Mouse (Mus musculus): ENCODE measurements at regions not wholly inside any gene's neighbourhood (a gene's known extent, or its start where the extent isn't known, plus 50 kb on each side); places are given as distances from the start of the nearest gene placed in this dataset.

DNA sequence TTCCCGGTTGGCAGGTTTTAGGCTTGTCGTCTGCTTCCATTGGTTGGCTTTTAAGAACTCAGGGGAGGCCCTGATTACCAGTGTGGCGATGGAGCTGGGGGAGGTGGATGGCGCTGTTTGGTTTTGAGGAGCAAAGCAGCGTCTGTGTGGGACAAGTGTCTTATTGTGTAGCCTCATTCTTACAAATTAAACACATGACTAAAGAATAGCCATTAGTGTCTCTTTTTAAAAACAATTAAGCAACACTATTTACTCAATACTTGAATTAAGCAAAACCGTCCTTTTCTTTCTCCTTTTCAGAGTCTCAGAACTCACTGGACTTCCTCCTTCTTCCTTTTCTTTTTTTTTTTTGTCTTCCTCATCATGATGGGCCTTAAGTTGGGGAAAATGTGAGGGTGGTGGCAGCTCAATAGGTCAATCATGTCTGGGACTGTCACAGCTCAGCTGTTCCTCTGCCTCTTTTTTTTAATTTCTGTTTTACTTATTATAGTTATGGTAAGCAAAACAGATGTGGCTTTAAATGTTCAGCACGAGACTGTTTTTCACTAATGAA is 89.1 kb downstream of the Kcnrg start:
- no peak for DNase-seq (ENCODE audit: low spot score)

DNA sequence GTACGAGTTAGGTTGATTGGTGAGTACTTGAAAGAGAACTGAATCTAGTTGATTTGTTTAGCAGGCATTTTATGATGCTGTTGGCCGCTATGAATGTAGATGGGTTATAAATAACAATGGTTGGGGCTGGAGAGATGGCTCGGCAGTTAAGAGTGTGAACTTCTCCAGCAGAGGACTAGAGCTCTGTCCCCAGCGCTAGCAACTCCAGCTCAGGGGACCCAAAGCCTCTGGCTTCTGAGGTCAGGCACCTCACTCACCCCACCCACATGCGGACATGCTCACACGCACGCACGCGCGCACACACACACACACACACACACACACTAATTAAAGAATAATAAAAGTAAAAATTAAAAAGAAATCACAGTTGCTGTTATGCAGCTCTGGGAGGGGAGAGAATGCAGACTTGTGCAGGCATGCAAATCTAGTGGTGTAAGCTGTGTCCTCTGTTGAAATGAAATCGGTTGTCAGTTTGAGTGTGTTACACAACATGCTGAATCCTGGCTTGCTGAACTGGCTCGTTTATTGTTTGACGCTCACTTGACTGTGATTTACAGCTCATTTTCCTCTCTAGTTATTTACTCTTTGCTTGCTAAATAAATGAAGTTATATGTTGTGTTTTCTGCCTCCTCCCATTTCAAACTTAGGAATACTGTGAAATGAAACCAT is 89.8 kb downstream of the Kcnrg start:
- DNase-seq (ENCODE audit: low spot score): peak; percentile 64

DNA sequence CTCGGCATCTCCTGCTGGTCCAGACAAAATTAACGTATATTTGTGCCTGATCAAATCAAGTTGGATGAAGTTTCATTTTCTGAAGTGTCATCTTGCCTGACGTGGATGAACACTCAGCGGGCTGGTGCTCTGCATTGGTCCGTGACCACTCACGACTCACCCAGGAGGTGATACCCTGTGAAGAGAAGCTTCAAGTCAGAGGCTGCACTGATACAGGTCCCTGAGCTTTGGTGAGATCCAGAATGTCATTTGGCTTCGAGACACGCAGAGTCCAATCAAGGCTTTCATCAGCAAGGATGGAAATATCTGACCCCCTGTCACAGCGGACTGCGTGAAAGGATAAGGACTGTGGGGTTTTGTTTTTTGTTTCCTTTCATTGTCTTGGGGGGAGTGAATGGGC is 90.4 kb downstream of the Kcnrg start:
- DNase-seq (ENCODE audit: low spot score): no peak

DNA sequence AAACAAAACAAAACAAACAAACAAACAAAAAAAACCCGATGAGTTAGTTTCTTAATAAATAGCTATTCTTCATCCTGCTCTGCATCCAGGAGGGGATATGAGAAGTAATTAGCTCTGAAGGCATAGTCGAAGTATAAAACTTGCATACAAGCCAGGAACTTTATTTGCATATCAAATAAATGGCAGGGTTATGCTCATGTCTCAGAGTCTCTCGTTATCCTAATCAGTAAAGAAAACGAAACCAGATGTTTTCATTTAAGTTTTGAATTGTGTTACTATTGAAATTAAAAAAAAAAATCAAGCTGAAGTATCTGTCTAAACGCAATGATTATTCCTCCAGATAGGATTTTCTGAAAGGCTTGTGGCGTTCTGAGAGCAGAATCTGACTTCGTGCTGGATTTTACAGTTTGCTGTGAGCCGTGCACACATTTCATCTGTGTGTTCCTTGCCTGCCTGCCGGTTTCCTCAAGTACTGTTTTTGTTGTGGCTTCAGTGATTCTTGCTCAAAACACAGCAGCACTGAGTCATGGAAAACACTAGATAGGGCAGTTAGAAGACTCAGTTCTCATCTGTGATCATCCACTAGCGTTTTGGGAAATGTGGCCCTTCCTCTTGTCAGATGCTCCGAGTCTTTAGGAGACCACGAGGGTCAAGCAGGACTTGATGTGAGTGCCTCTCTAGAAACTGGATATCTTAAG is 91.2 kb downstream of the Kcnrg start:
- no peak for DNase-seq (ENCODE audit: low spot score)

DNA sequence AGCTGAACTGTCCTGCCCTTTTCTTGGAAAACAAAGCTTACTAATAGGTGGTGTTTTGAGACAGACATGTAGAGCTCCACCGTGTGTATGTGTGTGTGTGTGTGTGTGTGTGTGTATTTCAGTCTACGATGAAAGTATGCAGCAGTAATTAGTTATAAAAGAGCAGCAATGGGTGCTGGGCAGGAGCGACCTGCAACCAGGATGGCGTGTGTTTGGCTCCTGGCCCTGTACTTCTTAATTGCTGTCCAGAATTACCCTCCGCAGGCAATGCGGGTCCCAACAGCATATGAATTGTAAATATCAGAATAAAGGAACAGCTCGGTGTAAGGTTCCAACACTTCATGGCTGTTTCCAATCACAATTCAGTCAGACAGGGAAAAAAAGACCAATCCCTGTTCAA is 92.4 kb downstream of the Kcnrg start:
- DNase-seq (ENCODE audit: low spot score): no peak

DNA sequence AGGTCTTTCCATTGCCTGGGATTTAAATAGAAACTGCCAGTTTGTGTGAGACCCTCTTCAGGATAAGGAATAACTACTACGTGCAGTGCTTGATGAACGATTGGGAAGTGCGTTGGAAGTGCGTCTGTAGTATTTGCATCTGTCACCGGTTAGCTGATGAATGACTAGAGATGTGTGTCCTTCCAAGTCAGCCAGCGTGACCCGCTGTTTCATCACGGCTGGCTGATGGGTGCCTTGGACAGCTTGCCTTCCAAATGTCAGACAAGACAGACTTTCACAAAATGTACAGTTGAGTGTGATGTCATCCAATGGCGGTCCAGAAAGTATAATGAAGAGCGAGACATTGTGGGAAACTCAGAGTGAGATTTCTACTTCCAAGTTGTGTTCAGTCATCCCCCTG is 93.9 kb downstream of the Kcnrg start:
- DNase-seq (ENCODE audit: low spot score): no peak

DNA sequence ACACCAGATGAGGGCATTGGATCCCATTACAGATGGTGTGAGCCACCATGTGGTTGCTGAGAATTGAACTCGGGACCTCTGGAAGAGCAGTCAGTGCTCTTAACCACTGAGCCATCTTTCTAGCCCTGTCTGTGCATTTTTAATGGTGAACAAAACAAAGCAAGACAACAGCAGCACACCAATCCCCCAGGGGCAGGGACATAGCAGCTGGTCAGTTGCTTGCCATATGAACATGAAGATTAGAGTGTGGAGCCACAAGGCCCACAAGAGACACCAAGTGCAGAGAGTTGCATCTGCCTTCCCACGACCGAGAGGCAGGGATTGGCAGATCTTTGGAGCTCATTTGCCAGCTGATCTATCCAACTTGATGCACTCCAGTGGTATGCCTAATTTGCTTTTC is 96.7 kb downstream of the Kcnrg start:
- DNase-seq (ENCODE audit: low spot score): no peak

DNA sequence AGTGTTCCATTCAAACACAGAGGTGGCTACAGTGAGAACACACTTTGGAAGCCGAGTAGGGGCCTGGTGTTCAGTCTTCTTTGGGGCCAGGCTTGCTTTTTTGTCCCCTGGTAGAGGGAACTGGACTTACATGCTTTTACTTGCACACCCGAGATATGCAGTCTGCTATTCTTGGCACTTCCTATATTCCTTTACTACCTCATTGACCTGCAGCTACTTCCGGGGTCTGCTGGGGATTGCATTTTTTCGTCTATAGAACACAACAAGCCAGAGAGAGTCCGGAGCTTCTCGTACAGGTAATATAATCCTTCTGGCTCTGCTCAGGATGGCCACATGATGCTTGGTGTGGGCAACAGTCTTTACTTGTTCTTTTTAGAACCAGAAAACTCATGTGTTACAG is 99.7 kb downstream of the Kcnrg start:
- DNase-seq (ENCODE audit: low spot score): no peak

DNA sequence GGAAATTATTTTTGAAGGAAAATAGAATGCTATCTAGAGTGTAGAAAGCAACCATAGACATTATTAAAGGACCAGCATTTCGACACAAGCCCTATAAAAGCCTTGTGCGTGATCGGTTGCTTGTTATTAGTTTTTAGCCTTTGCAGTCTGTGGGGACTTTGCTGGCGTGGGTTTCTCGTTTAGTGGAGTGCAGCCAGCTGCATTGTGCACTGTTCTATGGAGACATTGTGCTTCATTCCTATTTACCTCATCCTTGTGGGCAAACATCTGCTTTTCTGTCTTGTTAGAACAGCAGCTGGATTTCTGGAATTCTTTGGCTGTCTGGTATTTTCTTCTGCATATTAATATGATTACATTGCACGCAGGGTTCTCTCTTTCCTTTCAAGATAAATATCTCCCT is 101.1 kb downstream of the Kcnrg start:
- no peak for DNase-seq (ENCODE audit: low spot score)

DNA sequence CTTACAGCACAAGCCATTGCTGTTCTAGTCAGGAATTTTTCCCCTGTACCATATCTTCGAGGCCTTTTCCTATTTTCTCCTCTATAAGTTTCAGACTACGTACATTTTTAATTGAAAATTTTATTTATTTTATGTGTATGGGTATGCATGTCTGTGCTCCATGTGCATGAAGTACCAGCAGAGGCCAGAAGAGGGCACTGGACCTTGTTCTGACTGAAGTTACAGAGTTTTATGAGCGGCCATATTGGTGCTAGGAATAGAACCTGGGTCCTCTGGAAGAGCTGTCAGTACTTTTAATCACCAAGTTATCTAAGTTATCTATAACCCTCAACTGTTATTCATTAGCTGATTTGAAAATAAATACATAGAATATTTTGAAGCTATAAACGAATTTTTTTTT is 108.5 kb downstream of the Kcnrg start:
- DNase-seq (ENCODE audit: low spot score): no peak

DNA sequence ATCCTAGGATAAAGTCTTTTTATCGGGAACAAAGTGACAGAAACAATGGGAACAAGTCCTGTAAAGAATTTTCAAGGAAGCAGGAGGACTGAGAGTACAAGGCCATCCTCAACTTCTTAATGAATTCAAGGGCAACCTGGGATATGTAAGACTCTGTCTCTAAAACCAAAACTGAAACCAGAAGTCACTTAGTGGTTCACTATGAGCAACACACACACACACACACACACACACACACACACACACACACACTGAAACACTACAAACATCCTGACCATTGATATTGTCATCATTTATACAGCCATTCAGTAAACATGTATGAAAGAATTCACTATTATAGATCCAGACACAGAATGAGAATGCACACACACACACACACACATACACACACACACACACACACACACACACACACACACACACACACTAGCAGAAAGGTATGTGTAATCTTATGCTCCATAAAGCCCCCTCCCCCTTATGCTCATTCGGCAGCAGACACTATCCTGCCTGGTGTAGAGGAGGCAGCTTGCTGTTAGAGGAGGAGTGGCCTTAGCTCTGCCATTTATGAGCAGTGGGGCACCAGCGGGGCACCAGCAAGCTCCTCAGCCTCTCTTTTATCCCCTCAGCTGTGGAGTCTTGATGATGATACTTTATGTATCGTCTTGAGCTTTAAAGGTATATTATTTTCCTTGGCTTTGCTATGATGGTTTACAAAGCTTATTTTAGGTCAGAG is 111.3 kb downstream of the Kcnrg start:
- no peak for DNase-seq (ENCODE audit: low spot score)

DNA sequence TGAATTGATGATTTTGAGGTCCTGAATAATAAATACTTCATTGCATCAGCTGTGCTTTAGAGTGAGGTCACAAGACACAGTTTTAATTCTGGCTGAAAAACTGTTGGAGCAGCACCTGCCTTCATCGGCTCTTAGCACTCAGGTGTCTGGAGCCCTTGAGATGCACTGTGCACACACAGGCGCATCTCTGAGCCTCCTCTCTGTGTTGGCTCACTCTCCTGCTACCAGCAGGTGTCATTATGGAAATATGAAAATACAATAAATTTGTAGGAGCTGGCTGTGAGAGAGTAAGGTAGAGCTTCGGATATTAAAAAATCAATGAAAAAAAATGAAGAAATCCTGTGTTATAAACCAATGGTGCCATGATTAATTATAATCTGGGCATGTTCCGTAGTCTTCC is 114.0 kb downstream of the Kcnrg start:
- DNase-seq (ENCODE audit: low spot score): no peak

DNA sequence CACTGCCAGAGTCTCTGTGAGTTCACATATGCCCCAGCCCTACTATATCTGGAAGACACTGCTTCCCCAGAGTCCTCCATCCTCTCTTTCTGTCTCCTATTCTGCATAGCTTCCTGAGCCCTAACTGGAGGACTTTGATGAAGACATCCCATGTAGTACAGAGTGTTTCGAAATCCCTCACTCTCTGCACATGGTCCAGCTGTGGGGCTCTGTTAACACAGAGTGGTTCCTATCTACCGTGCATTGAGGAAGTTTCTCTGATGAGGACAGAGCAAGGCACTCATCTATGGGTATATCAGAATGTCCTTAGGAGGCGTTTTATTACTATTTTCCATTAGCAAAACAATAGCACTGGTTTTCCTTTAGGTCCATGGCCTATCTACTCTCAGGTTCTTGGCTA is 117.7 kb downstream of the Kcnrg start:
- no peak for DNase-seq (ENCODE audit: low spot score)

DNA sequence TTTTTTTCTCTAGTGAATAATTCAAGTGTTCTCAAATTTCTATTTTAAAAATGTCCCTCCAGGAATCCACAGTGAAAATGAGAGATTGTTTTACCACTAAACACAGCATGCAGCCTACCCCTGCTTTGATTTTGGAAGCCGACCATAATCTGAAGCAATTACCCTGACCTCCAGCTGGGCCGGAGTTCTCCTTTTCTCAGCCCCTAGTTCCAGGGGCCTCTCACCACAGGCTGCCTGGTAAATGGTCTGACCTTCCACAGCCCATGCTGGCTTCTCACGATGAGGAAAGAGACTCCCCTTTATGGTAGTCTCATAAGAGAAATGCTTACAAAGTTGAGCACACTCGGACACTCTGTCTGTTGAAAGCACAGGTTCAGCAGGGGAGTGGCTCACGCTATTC is 121.3 kb downstream of the Kcnrg start:
- no peak for DNase-seq (ENCODE audit: low spot score)

DNA sequence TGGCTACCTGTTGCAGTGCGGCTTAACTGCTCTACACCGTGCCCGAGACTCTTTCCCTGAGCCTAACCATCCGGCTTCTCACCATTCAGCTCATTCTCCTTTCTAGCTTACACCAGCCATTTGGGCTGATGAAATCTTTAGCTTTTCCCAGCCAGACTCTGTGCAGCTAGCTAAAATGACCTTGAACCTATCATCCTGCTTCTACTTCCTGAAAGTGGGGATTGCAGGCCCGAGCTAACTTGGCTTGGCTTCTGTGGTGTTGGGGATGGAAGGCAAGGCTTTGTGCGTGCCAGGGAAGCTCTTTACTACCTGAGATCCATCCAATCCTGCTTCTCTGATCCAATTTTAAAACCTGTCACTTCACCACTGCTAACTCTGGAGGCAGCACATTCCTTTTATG is 128.3 kb downstream of the Kcnrg start:
- DNase-seq (ENCODE audit: low spot score): no peak

DNA sequence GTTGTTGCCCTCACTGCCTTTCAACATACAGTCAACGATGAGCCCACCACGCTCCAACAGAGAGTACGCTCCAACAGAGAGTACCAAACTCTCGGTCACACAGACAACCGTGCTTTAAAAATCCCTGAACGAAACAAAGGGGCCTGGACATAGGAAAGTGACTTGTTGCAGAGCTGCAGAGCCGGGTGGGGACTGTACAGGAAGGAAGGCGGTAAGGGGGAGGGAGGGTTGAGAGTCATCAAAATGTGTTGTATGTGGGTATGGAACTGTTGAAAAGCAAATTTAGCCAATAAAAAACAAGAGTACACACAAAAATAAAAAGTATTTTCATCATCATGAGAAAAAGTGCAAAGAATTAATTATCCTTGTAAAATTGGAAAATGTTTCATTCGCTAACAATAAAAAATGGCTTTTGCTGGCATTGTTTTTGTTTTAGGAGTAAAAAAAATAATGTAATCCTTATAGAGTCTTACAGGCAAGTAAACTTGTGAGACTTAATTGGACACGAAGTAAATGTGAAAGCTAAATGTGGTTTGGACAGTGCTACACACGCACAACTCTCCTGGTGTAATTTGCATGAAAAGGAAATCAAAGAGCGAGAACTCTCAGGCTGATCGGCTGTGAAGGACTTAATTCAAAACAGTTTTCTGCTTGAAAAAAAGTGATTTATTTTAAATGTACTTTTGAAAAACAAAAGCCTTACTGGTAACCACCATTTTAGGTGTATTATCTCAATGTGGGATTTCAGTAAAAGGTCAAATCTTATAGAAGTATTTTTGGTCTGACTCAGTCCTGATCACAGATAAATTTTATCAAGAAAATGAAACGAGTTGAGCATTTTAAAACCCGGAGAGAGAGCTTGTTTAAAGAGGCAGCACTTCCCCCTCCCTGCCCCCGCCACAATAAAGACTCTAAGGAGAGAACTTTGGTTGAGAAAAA is 129.4 kb downstream of the Kcnrg start:
- peak; percentile 7 for DNase-seq (ENCODE audit: low spot score)

DNA sequence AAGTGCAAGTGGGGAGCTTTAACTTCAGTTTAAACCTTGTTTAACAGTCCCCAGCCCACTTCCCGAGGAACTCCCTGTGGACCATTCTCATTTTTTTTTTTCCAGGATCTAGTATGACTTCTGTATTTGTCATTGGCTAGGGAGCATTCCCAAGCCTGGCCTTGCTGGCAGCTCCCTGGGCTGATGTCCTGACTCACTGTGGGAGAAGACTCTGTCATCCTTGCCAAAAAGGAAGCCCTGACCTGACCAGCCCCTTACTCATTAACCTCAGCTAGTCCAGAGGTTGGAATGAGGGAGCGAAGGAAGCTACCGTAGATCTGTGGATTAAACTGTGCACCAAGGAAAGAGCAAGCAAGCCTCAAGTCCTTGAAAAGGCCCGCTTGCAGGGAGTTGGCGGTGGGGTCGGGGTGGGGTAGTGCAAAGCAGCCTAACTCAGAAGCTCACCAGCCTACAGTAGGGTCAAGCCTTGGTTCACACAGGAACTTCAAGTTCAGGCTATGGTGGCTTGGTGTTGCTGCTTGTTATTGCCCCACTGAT is 130.3 kb downstream of the Kcnrg start:
- peak; percentile 31 for DNase-seq (ENCODE audit: low spot score)

DNA sequence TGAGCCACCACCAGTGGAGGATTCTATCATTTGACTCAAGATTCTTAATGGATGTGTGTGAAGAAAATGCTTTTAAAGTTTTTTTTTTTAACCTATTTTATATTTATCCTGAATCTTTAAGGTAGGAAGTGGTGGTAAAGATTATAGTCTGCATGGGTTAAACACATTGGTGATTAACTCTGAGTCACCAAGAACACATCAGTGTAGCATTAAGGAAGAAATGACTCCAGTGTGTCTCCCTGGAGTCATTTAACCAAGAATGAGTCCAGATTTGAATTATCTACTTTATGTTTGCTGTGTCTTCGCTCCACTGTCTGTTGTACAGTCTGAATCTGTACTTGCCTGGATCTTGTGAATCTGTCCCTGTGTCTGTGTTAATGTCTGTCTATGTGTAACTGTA is 132.2 kb downstream of the Kcnrg start:
- DNase-seq (ENCODE audit: low spot score): no peak

DNA sequence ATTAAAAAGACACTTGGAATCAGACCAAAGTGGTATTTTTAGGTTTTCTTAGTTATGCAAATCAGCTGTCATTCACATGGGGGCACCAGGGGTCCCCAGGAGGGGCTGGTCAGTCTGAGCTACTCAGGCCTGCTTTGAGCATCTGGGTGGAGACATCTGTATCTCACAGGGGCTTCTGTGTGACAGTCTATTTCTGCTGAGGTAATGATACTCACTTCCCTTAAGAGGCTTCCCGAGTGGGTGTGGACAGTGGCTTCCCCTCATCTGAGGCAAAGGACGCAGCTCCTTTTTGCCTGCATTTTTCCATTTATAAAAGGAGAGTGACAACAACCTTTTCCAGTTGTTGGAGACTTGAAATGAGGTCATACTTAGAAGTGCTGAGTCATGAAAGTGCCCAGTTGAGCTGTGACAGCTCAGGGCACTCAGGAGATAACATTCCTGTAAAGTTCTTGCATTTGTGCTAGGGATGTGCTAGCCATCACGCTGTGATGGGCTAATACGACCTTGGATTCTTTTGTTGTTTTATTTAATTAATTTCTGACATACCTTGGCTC is 136.7 kb downstream of the Kcnrg start:
- DNase-seq (ENCODE audit: low spot score): no peak

DNA sequence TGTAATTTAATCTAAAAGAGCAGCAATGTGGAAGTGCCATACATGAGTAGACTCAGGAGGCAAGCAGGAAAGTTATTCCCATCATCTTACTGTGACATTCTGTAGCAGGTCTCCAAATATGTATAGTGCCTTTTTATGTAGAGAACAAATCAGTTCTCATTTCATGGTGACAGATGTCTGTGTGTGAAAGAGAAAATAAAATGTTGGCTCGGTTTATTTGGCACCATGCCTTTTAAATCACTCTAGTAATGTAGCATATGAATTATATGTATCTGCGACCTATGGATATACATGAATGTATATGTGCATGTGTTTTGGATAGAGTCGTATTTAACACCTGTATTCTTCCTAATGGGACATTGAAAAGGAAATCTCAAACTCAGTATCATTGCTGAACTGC is 146.2 kb downstream of the Kcnrg start:
- no peak for DNase-seq (ENCODE audit: low spot score)

DNA sequence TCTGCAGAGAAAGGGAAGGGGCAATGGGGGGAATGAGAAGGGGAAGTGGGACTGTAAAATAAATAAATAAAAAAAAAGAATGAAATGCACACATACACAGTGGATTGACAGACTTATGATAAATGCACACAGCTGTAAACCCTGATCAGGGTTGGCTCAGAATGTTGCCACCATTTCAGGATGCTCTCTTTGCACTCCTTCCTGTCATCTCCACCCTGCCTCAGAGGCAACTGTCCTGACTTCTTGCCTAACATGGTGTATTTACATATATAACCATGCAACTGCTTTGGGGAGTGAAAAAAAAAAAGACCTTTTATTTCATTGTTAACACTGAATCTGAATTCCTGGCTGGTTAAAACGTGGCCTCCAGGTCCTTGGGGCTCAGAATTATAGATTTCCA is 149.4 kb downstream of the Kcnrg start:
- no peak for DNase-seq (ENCODE audit: low spot score)
